Mouse (Mus musculus) embryo, embryonic 11 days (tissue): ENCODE data around the gene Mei4.
A peak's percentile ranks its signal among the peaks of the same experiment; 100 is the strongest.

Experiments used
- DNase-seq: peaks from one replicate; pipeline ENCODE4 v3.0.0-alpha.2; 2015

Gene Mei4

GRCm38 (mm10) chr9:82162415-82162814 lies 298.9 kb downstream of the Mei4 start:
- peak; percentile 18 for DNase-seq

- no peak for DNase-seq
Observed at GRCm38 (mm10) chr9:82217976-82218375, 354.5 kb downstream of the Mei4 start.

DNA sequence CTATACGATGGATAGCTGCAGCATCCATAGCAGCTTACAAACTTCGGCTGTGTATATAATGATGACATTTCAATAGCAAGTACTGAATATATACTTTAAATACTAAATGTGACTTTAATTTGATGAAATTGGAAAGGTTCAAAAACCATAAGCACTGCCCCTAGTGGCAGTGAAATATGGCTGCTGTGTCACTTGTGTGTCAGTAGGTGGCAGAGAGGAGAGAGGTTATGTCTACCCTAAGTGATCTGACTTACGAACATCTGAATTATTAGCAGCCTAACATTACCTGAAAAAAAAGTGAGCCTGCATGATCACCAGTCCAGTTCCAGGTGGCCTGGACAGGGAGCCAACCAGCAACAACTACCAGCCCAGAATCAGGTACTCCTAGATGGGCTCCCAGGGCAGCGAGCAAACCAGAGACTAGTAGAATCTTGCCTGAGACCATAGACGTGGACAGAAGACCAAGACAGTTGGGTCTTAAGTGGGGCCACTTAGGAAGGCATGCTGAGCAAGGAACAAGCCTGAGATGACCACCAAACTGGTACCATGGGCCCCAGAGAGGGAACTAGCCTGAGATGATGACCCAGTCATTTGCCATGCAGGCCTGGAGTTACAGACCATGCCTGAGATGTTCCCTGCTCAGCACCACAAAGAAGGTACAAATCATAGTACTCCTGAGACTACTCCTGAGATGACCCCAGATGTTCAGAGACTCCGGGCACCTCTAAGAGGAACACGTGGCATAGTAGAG lies 384.4 kb downstream of the Mei4 start:
- peak; percentile 25 for DNase-seq
